Mouse (Mus musculus) 416B (cell line): ENCODE measurements around the gene Armt1.
"Not testable (repeated sequence)": the region's sequence is repeated elsewhere in the genome, so short reads cannot be mapped to it uniquely, and the experiment has no call there.

Experiments used
- DNase-seq: peaks from one replicate; pipeline ENCODE4 v3.0.0; 2011; ENCODE audit warnings: low read depth

The Armt1 gene

DNA sequence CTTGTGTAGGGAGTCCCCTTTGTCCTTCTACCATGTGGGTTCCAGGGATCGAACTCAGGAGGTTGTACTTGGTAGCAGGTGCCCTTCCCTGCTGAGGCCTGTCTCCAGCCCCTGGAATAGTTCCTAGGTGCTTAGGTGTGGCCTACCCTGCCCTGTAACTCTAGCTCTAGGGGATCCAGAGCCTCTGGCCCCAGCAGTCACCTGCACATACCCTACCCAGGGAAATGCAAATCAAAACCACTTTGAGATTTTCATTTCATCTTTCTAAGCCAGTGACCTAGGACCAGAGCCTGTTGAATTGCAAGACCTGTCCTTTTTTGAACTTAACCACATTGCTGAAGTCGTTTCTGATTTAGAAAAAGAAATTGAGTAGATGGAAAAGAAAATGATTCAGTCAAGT lies 1.6 kb downstream of the Armt1 start:
- not testable (repeated sequence) for DNase-seq

GRCm38 (mm10) chr10:4435416-4435815 lies 3.1 kb downstream of the Armt1 start:
- DNase-seq = no peak

GRCm38 (mm10) chr10:4456409-4456808 lies 24.1 kb downstream of the Armt1 start:
- DNase-seq = peak; percentile 69

DNA sequence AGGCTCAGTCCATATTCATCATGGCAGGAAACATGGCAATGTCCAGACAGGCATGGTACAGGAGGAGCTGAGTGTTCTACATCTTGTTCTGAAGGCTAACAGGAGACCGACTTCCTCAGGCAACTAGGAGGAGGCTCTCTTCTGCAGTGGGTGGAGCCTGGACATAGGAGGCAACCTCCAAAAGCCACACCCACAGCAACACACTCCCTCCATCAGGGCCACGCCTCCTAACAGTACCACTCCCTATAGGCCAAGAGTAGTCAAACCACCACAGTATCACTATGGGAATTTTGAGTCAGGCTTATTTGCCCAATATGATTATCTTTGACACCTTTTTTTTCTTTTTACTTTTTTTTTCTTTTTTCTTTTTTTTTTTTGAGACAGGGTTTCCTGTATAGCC lies 27.9 kb downstream of the Armt1 start:
- DNase-seq = peak; percentile 28

DNA sequence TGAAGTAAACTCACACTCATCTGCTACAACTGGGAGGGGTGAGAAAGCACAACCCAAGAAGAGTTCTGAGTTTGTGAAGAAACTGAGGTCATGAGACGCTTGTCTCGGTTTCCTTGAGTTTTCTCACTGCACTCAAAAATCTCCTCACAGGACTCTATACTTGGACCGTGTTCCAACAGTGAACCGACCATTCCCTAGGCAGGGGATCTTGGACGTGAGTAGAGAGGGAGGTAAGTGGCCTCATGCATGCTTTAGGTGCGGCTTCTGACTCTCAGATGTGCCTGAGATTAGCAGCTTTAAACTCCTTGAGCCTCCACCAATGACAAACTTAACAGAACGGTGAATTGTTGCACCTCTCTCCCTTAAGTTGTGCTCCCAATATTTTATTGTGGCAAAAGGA lies 33.5 kb downstream of the Armt1 start:
- DNase-seq = no peak

DNA sequence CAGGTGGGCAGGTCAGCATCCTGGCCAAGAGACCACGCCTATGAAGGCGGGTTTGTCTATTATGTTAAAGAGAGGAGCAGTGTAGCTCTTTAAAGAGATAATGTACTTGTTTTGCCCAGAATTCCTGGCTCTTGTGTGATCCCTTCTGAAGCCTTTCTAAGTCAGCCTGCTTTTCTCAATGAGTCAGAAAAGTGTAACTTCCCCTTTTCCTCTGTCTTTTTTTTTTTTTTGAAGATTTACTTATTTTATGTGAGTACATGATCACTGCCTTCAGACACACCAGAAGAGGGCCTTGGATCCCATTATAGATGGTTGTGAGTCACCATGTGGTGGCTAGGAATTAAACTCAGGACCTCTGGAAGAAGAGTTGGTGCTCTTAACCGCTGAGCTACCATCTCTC lies 37.1 kb downstream of the Armt1 start:
- peak; percentile 61 for DNase-seq

GRCm38 (mm10) chr10:4473591-4473993 lies 41.3 kb downstream of the Armt1 start:
- DNase-seq = no peak

DNA sequence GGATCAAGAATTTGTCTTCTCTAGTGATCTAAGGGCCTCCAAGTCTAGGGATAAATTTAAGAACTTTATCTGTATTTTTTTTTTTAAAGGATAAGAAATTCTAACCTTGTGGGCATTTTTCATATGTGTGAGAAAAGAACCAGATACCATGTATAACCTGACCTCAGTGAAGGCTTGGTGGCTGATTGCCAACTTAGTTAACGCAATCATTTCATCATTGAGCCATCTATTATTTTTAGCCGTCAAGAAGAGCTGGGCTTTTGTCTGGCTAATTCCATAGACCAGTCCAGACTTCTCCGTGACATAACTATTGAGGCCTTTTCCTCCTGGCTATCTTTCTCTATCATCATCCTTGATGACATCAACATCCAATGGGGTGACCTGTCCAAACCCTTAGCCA lies 43.2 kb downstream of the Armt1 start:
- DNase-seq = peak; percentile 31

DNA sequence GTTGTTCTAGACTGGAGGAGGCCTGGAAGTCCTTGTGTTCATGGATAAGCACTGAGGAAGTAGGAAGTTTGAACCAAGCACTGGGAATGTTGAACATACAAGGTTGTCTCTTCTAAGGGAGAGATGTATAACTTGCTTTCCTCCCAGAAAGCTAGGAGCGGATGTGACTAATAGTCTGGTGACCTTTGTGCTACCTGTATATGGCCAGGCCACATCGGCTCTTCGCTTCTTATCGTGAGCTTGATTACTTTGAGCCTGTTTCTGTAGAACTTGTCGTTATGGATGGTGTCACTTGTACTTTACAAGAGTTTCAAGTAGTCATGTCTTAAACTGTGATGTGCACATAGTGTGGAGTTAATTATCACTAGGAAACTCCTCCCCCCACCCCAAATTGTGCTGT lies 44.3 kb downstream of the Armt1 start:
- no peak for DNase-seq

GRCm38 (mm10) chr10:4480929-4481328 lies 48.7 kb downstream of the Armt1 start:
- DNase-seq = no peak

GRCm38 (mm10) chr10:4481695-4482094 lies 49.4 kb downstream of the Armt1 start:
- DNase-seq = peak; percentile 29

GRCm38 (mm10) chr10:4482355-4482754 lies 50.1 kb downstream of the Armt1 start, which contains the start of gene Ccdc170:
TSS of gene Ccdc170 (plus strand) at chr10:4482502.
- DNase-seq = no peak

DNA sequence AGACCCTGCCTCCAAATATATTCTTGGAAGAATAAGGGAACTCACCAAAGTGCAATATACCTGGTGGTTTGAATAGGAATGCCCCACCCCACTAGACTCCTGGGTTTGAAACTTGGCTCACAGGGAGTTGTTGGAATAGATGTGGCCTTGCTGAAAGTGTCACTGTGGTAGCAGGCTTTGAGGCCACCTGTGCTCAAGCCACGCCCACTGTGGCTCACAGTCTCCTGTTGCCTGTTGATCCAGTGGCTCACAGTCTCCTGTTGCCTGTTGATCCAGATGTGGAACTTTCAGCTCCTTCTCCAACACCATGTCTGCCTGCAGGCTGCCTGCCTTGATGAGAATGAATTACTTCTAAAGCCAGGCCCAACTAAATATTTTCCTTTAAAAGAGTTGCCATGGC lies 51.6 kb downstream of the Armt1 start:
- DNase-seq = no peak

DNA sequence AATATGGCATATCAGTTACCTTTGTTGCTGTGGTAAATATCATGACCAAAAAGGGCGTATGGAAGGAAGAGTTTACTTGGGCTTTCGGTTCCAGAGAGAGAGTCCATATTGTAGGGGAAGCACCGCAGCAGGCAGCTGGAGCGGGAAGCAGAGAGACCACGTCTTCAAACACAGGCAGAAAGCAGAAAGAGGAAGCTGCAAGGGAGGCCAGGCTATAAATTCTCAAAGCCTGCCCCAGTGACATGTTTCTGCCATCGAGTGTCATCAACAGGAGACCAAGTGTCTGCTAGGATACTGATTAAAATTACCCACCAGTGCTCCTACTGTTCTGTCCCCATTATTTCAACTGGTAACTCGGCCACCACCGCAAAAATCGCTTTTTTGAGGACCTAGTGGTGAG lies 52.7 kb downstream of the Armt1 start:
- no peak for DNase-seq

DNA sequence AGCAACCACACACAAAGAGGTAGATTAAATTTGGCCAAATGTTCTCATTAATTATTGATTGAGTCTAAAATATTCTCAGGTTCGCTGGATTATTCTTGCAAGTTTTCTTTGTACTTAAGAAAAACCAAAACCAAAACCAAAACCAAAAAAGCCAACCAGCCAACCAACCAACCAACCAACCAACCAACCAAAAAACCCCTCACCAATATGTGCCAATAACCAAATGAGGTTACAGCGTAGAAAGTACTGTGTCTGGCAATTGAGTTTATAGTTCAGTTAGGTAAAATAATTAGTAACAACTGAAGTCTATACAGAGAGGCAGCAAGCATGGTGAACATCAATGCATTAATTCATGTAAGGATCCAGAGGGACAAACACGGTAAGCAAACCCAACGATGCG lies 57.6 kb downstream of the Armt1 start:
- DNase-seq = no peak

- no peak for DNase-seq
Observed at GRCm38 (mm10) chr10:4491281-4491680, 59.0 kb downstream of the Armt1 start.

- DNase-seq = no peak
Observed at GRCm38 (mm10) chr10:4492045-4492444, 59.8 kb downstream of the Armt1 start.

- no peak for DNase-seq
Observed at GRCm38 (mm10) chr10:4492909-4493308, 60.6 kb downstream of the Armt1 start.

GRCm38 (mm10) chr10:4503251-4503650 lies 71.0 kb downstream of the Armt1 start:
- no peak for DNase-seq
